Mouse (Mus musculus): Measurements from ENCODE around the gene Fam180a.

- TF ChIP-seq TAL1 (IDR thresholded peaks at IDR 0.05; ENCODE audit: low read length), result no peak
- TF ChIP-seq GATA1 (IDR thresholded peaks at IDR 0.05; ENCODE audit: low read length), result no peak
Measured at GRCm38 (mm10) chr6:35302581-35302980, 23.4 kb downstream of the Fam180a start.
